Mouse (Mus musculus) CH12.LX (cell line): ENCODE data around the gene Hsd17b3. TPM values are rescaled to one million over a fixed set of nuclear protein-coding genes. Genes with fewer than 3 reads are reported as not detected.

Experiments used
- DNase-seq: peaks from one replicate; pipeline ENCODE4 v3.0.0-alpha.2; 2013; ENCODE audit errors: extremely low read depth
- H3K27ac ChIP-seq: 2 replicates; pipeline ENCODE4 v1.5.1; 2012; ENCODE audit warnings: low read depth, mild to moderate bottlenecking, control low read depth, moderate library complexity; ENCODE audit not compliant: insufficient read depth
- H3K27me3 ChIP-seq: replicated peaks from 2 replicates; pipeline ENCODE3; 2012; ENCODE audit warnings: inconsistent platforms
- H3K36me3 ChIP-seq, 2 experiments: replicated peaks in 1 of 2; 2 replicates each; pipeline versions ENCODE3 to v1.6.1; 2012; ENCODE audit warnings: inconsistent platforms in 1 of 2, low read length in 1 of 2, mild to moderate bottlenecking in 1 of 2, mixed read lengths in 1 of 2, moderate library complexity in 1 of 2; ENCODE audit not compliant: control insufficient read depth in 1 of 2, insufficient read depth in 1 of 2
- H3K4me1 ChIP-seq, 2 experiments: 2 replicates each; pipeline ENCODE4 v1.6.1; 2012; ENCODE audit warnings: inconsistent platforms in 1 of 2, moderate library complexity in 1 of 2; ENCODE audit not compliant: insufficient read depth in 2 of 2, control insufficient read depth in 1 of 2
- H3K4me2 ChIP-seq: 2 replicates; pipeline ENCODE4 v1.6.1; 2012; ENCODE audit warnings: low read depth, mild to moderate bottlenecking, control low read depth; ENCODE audit not compliant: poor library complexity, insufficient read depth, severe bottlenecking
- H3K4me3 ChIP-seq, 3 experiments: fragments of 150-350 bp in 1 of 3; sonication (generic) in 1 of 3; replicated peaks in 1 of 3; 2 replicates each; pipeline versions ENCODE3 to v1.5.1; 2011 to 2012; ENCODE audit warnings: low read depth in 2 of 3, low read length in 2 of 3, mild to moderate bottlenecking in 2 of 3, moderate library complexity in 2 of 3, control low read depth in 1 of 3, improper control_type of control experiment in 1 of 3, inconsistent platforms in 1 of 3, mixed read lengths in 1 of 3; ENCODE audit not compliant: poor library complexity in 1 of 3
- H3K79me2 ChIP-seq: replicated peaks from 2 replicates; pipeline ENCODE4 v1.6.1; 2012; ENCODE audit warnings: mild to moderate bottlenecking, moderate library complexity; ENCODE audit not compliant: control insufficient read depth, poor library complexity, insufficient read depth, severe bottlenecking; ENCODE audit errors: extremely low read depth
- H3K9ac ChIP-seq: 2 replicates; pipeline ENCODE4 v1.6.1; 2012; ENCODE audit warnings: low read depth, mild to moderate bottlenecking, control low read depth, moderate library complexity; ENCODE audit not compliant: insufficient read depth
- H3K9me3 ChIP-seq: replicated peaks from 2 replicates; pipeline ENCODE3; 2012; ENCODE audit warnings: low read length, inconsistent platforms, mixed read lengths
- BHLHE40 ChIP-seq: IDR thresholded peaks from 2 replicates; pipeline ENCODE4 v1.6.1; 2011; ENCODE audit warnings: mild to moderate bottlenecking, low read depth, low read length, improper control_type of control experiment
- CHD1 ChIP-seq: IDR thresholded peaks from 2 replicates; pipeline ENCODE4 v1.6.1; 2012; ENCODE audit warnings: low read depth, low read length, improper control_type of control experiment, inconsistent platforms
- CHD2 ChIP-seq: IDR thresholded peaks from 2 replicates; pipeline ENCODE4 v1.6.1; 2011; ENCODE audit warnings: low read length, improper control_type of control experiment
- CTCF ChIP-seq, 2 experiments: IDR thresholded peaks in 1 of 2; conservative IDR thresholded peaks in 1 of 2; 2 replicates each; pipeline ENCODE4 v1.5.1; 2011 to 2012; ENCODE audit warnings: low read depth in 2 of 2, low read length in 2 of 2, improper control_type of control experiment in 1 of 2, inconsistent platforms in 1 of 2, mild to moderate bottlenecking in 1 of 2, moderate library complexity in 1 of 2
- EP300 ChIP-seq: IDR thresholded peaks from 2 replicates; pipeline ENCODE4 v1.6.1; 2011; ENCODE audit warnings: low read length, improper control_type of control experiment
- HCFC1 ChIP-seq: IDR thresholded peaks from 2 replicates; pipeline ENCODE4 v1.6.1; 2012; ENCODE audit warnings: low read depth, mild to moderate bottlenecking, inconsistent platforms, low read length, improper control_type of control experiment
- JUN ChIP-seq: IDR thresholded peaks from 2 replicates; pipeline ENCODE4 v1.6.1; 2011; ENCODE audit warnings: low read depth, mild to moderate bottlenecking, low read length, improper control_type of control experiment, moderate library complexity; ENCODE audit not compliant: insufficient read depth
- MAX ChIP-seq: IDR thresholded peaks from 2 replicates; pipeline ENCODE4 v1.6.1; 2011; ENCODE audit warnings: low read length, improper control_type of control experiment
- MAZ ChIP-seq: IDR thresholded peaks from 2 replicates; pipeline ENCODE4 v1.6.1; 2012; ENCODE audit warnings: low read depth, mild to moderate bottlenecking, inconsistent platforms, low read length, improper control_type of control experiment, moderate library complexity
- MXI1 ChIP-seq: IDR thresholded peaks from 2 replicates; pipeline ENCODE4 v1.6.1; 2011; ENCODE audit warnings: mild to moderate bottlenecking, low read depth, low read length, improper control_type of control experiment
- MYC ChIP-seq: IDR thresholded peaks from 2 replicates; pipeline ENCODE4 v1.6.1; 2011; ENCODE audit warnings: low read depth, mild to moderate bottlenecking, improper control_type of control experiment, low read length
- POLR2A ChIP-seq: IDR thresholded peaks from 2 replicates; pipeline ENCODE4 v1.6.1; 2011; ENCODE audit warnings: low read depth, mild to moderate bottlenecking, improper control_type of control experiment, low read length
- RAD21 ChIP-seq: IDR thresholded peaks from 2 replicates; pipeline ENCODE4 v1.6.1; 2011; ENCODE audit warnings: low read depth, mild to moderate bottlenecking, low read length, improper control_type of control experiment, moderate library complexity
- RCOR1 ChIP-seq: conservative IDR thresholded peaks from 2 replicates; pipeline ENCODE4 v1.6.1; 2012; ENCODE audit warnings: low read depth, mild to moderate bottlenecking, inconsistent platforms, low read length, improper control_type of control experiment
- SMC3 ChIP-seq: IDR thresholded peaks from 2 replicates; pipeline ENCODE4 v1.6.1; 2011; ENCODE audit warnings: low read depth, low read length, improper control_type of control experiment
- UBTF ChIP-seq: IDR thresholded peaks from 2 replicates; pipeline ENCODE4 v1.6.1; 2012; ENCODE audit warnings: low read depth, mild to moderate bottlenecking, inconsistent platforms, low read length, improper control_type of control experiment, moderate library complexity
- ZMIZ1 ChIP-seq: IDR thresholded peaks from 2 replicates; pipeline ENCODE4 v1.6.1; 2012; ENCODE audit warnings: low read depth, mild to moderate bottlenecking, inconsistent platforms, low read length, improper control_type of control experiment
- dilution Hi-C: fragments of 300-500 bp; cut with MboI; formaldehyde crosslinking; loops from 2 replicates; pipeline ENCODE4 v1.14.3; 2020; ENCODE audit warnings: low sequenced_read_pairs; ENCODE audit not compliant: extremely low pct_unique_long_range_greater_than_20kb, extremely low pct_ligation_motif_present
- in situ Hi-C: fragments of 300-500 bp; cut with MboI; formaldehyde crosslinking; loops from 3 replicates; pipeline ENCODE4 v1.14.3; 2019; ENCODE audit warnings: low sequenced_read_pairs, low pct_ligation_motif_present, low pct_unique_long_range_greater_than_20kb, mixed read lengths
- polyA plus RNA-seq: library from polyadenylated mRNA; unstranded; fragments of >175 nt; gene quantifications from 2 replicates; pipeline ENCODE4 v1.2.1, GENCODE M21; 2012; ENCODE audit warnings: low read depth; ENCODE audit not compliant: insufficient read length
- total RNA-seq, 2 experiments: library from RNA; depleted of rRNA; stranded (reverse); fragments of 300-350 nt in 1 of 2; fragments of >200 nt in 1 of 2; gene quantifications; 2 replicates each; pipeline ENCODE4 v1.2.3; 2012 to 2014

Hsd17b3 gene
- total and polyA plus RNA-seq, 3 experiments = not detected

GRCm38 (mm10) chr13:64100186-64100585 is 11.2 kb upstream of the Hsd17b3 start:
- Histone ChIP-seq H3K9ac (no peak overlapping the region), H3K9me3 (no peaks in the 10 kb centered on the region), H3K4me1 (no peaks in the 10 kb centered on the region), H3K36me3 (peaks cover 10 to 48% of the 10 kb centered on the region in 2 experiments), H3K27me3 (no peaks in the 10 kb centered on the region)
- in situ Hi-C loops = no loop called here
- dilution Hi-C loops = no loop called here
- TF ChIP-seq RAD21 = peak; percentile 34
- no peak for TF ChIP-seq BHLHE40
- TF ChIP-seq ZMIZ1 = no peak
- TF ChIP-seq JUN = no peak
- peak; percentile 41 for TF ChIP-seq SMC3
- no peak for TF ChIP-seq CHD1
- peak; percentile 69 to 92 for TF ChIP-seq CTCF (conservative IDR thresholded peaks at IDR 0.05 in 1 of 2, IDR thresholded peaks at IDR 0.05 in 1 of 2; ENCODE audit: low read depth in 2 of 2, low read length in 2 of 2)
- TF ChIP-seq, all 38 proteins: peak for 3
- Histone ChIP-seq H3K27ac (no peak overlapping the region), H3K4me2 (no peak overlapping the region), H3K79me2 (no peaks in the 10 kb centered on the region), H3K4me3 (no peak overlapping the region)
- peak; percentile 33 for DNase-seq

- Histone ChIP-seq H3K4me1 (no peaks in the 10 kb centered on the region), H3K36me3 (peaks cover 2 to 40% of the 10 kb centered on the region in 2 experiments), H3K4me2 (no peak overlapping the region), H3K4me3 (no peak overlapping the region), H3K79me2 (no peaks in the 10 kb centered on the region), H3K27me3 (no peaks in the 10 kb centered on the region), H3K27ac (no peak overlapping the region), H3K9me3 (no peaks in the 10 kb centered on the region), H3K9ac (no peak overlapping the region)
- TF ChIP-seq MYC = 0 out of 2 replicates have a peak, but pooled peaks have one; percentile 39
- no peak for TF ChIP-seq MAZ
- no peak for TF ChIP-seq CHD2
- no peak for TF ChIP-seq MXI1
- no peak for TF ChIP-seq HCFC1
- no peak for TF ChIP-seq EP300
- TF ChIP-seq MAX = peak; percentile 26; the same call in 1 of the 2 replicates
- TF ChIP-seq CTCF (conservative IDR thresholded peaks at IDR 0.05 in 1 of 2, IDR thresholded peaks at IDR 0.05 in 1 of 2; ENCODE audit: low read depth in 2 of 2, low read length in 2 of 2) = peak; percentile 55 to 59
- in situ Hi-C loops = no loop called here
- dilution Hi-C loops = no loop called here
- peak; percentile 51 for DNase-seq
These were observed 10.0 kb upstream of the Hsd17b3 start for GRCm38 (mm10) chr13:64098992-64099391.

DNA sequence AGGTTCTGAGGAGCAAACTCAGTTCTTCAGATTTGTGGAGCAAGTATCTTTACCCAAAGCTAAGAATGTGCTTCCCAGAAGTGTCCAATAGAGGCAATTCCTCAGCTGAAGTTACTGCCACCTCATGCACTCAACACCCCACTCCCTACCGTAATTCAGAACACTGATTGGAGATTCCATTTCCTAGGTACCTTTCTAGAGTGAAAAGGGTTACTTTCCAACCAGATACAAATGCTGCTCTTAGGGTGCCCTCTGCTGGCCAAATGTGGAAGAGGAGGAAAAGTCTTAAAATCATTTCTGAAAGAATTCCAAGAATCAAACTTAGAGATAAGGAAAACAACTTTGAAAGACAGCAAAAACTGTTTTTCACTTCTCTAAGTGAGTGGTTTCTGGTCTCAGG is 4.3 kb upstream of the Hsd17b3 start:
- dilution Hi-C loops (no loop called here), in situ Hi-C loops (no loop called here)
- no peaks in the 10 kb centered on the region for H3K27me3 ChIP-seq
- TF ChIP-seq RAD21 = peak; percentile 90
- TF ChIP-seq SMC3 = peak; percentile 53
- peak; percentile 64 to 85 for TF ChIP-seq CTCF (conservative IDR thresholded peaks at IDR 0.05 in 1 of 2, IDR thresholded peaks at IDR 0.05 in 1 of 2; ENCODE audit: low read depth in 2 of 2, low read length in 2 of 2)
- no peak for TF ChIP-seq POLR2A
- TF ChIP-seq RCOR1 = no peak
- no peak for TF ChIP-seq UBTF
- peak overlapping the region; percentile 29; the same call in 1 of the 2 replicates for H3K4me2 ChIP-seq
- H3K36me3 ChIP-seq = peaks cover 0 to 10% of the 10 kb centered on the region in 2 experiments
- no peak overlapping the region for H3K27ac ChIP-seq
- no peak overlapping the region for H3K9ac ChIP-seq
- H3K4me3 ChIP-seq = no peak overlapping the region
- no peaks in the 10 kb centered on the region for H3K9me3 ChIP-seq
- H3K4me1 ChIP-seq = no peaks in the 10 kb centered on the region
- H3K79me2 ChIP-seq = no peaks in the 10 kb centered on the region
- DNase-seq = peak; percentile 55
